Mouse (Mus musculus) heart, postnatal 0 days (tissue): ENCODE data around the gene Ubr3. TPM values are rescaled to one million over a fixed set of nuclear protein-coding genes. Genes with fewer than 3 reads are reported as not detected.
A peak's percentile ranks its signal among the peaks of the same experiment; 100 is the strongest.

ENCODE experiments used
- ATAC-seq: fragments of 200-750 bp; cut with Nextera tagmentation; 2 replicates; pipeline ENCODE4 v1.8.0; 2017; ENCODE audit warnings: low read depth, moderate number of reproducible peaks, moderate library complexity; ENCODE audit not compliant: insufficient read depth
- DNase-seq: peaks from one replicate; pipeline ENCODE4 v3.0.0-alpha.2; 2016; ENCODE audit warnings: low spot score
- H3K27ac ChIP-seq: fragments of 300-500 bp; sonication (generic); 2 replicates; pipeline ENCODE4 v1.5.1; 2014; ENCODE audit warnings: low read depth, mild to moderate bottlenecking
- H3K27me3 ChIP-seq: fragments of 300-500 bp; sonication (generic); 2 replicates; pipeline ENCODE4 v1.6.1; 2014; ENCODE audit warnings: low read length, mixed read lengths; ENCODE audit not compliant: control insufficient read depth, insufficient read depth
- H3K36me3 ChIP-seq: fragments of 300-500 bp; sonication (generic); replicated peaks from 2 replicates; pipeline ENCODE4 v1.6.1; 2014; ENCODE audit warnings: low read length, mixed read lengths; ENCODE audit not compliant: control insufficient read depth, insufficient read depth
- H3K4me1 ChIP-seq: fragments of 300-500 bp; sonication (generic); 2 replicates; pipeline ENCODE4 v1.6.1; 2014; ENCODE audit warnings: antibody characterized with exemption; ENCODE audit not compliant: control insufficient read depth, insufficient read depth
- H3K4me2 ChIP-seq: fragments of 300-500 bp; sonication (generic); 2 replicates; pipeline ENCODE4 v1.6.1; 2014; ENCODE audit warnings: low read depth, mild to moderate bottlenecking, low read length, moderate library complexity
- H3K4me3 ChIP-seq: fragments of 300-500 bp; sonication (generic); 2 replicates; pipeline ENCODE4 v1.5.1; 2014; ENCODE audit warnings: low read depth, low read length
- H3K9ac ChIP-seq: fragments of 300-500 bp; sonication (generic); replicated peaks from 2 replicates; pipeline ENCODE4 v1.6.1; 2014; ENCODE audit warnings: low read depth, low read length, mixed read lengths
- H3K9me3 ChIP-seq: fragments of 300-500 bp; sonication (generic); replicated peaks from 2 replicates; pipeline ENCODE4 v1.6.1; 2016; ENCODE audit warnings: low read length; ENCODE audit not compliant: control insufficient read depth
- CTCF ChIP-seq: IDR thresholded peaks from 2 replicates; pipeline ENCODE4 v1.5.1; 2016; ENCODE audit warnings: antibody characterized with exemption, control low read depth, low read depth
- EP300 ChIP-seq: IDR thresholded peaks from 2 replicates; pipeline ENCODE4 v1.6.1; 2016; ENCODE audit warnings: antibody characterized with exemption, low read depth
- WGBS: fragments of 180-500 bp; shearing (Covaris S2); extraction: QIAGEN DNeasy Blood & Tissue Kit; methylation state at CpG from one replicate; pipeline ENCODE4 v1.1.7; 2014; 5-methylcytosine and 5-hydroxymethylcytosine counted together
- polyA plus RNA-seq: library from polyadenylated mRNA; unstranded; fragments of >200 nt; fragmentation: Nextera tagmentation; extraction: Ambion mirVana; gene quantifications from 2 replicates; pipeline ENCODE4 v1.2.1, GENCODE M21; 2015
- total RNA-seq: library from RNA; depleted of rRNA; stranded (reverse); fragments of >200 nt; gene quantifications from 2 replicates; pipeline ENCODE4 v1.2.3, GENCODE M21; 2014; ENCODE audit warnings: low replicate concordance

Gene Ubr3
- total and polyA plus RNA-seq, 2 experiments from 2014 or later = 12.9 to 55.0 TPM

DNA sequence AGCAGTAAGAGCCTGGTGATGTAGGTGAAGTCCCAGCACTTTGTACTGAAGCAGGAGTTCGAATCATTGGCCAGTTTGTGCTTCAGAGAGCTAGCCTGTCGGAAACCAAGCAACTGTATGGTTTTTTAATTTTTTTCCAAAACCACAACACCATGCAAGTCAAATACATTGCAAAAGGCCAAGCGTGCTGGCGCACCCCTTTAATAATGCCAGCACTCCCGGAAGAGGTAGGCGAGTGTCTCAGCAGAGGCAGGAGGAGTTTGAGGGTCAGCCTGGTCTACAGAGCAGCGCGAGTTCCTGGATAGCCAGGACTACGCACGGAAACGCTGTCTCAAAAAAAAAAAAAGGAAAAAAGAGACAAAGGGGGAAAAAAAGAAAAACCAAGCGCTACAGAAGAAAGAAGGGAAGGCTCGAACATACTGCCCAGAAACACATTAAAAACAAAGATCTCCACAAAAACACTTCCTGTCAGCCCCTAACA lies 36.0 kb upstream of the Ubr3 start:
- no peak for DNase-seq
- H3K36me3 ChIP-seq = no peaks in the 10 kb centered on the region; the same call in 1 of the 2 replicates
- 9% methylated on average over 13 of the region's 13 CpGs for WGBS

GRCm38 (mm10) chr2:69861485-69862091 lies 35.5 kb upstream of the Ubr3 start, which contains the start of gene Ssb:
TSS of gene Ssb (plus strand) at chr2:69861562.
- H3K27ac ChIP-seq = peak within 1 kb of the TSS; percentile 90
- peaks cover 6% of the 10 kb centered on the region; the same call in 1 of the 2 replicates for H3K36me3 ChIP-seq
- H3K9me3 ChIP-seq = no peaks in the 10 kb centered on the region
- peak within 1 kb of the TSS; percentile 81 for H3K4me2 ChIP-seq
- ATAC-seq (peak; percentile 98), DNase-seq (peak; percentile 94)
- H3K27me3 ChIP-seq = no peaks in the 10 kb centered on the region
- H3K9ac ChIP-seq = peak within 1 kb of the TSS; percentile 98
- peaks cover 8% of the 10 kb centered on the region for H3K4me1 ChIP-seq
- TF ChIP-seq EP300 (no peak), CTCF (no peak)
- under 1% methylated on average over 58 of the region's 66 CpGs for WGBS
- H3K4me3 ChIP-seq = peak within 1 kb of the TSS; percentile 97

More for the DNA sequence above, 36.0 kb upstream of the Ubr3 start:
- TF ChIP-seq CTCF (no peak), EP300 (no peak)
- peak overlapping the region; percentile 90 for H3K27ac ChIP-seq
- H3K4me1 ChIP-seq = peaks cover 8% of the 10 kb centered on the region
- peak overlapping the region; percentile 97 for H3K4me3 ChIP-seq
- peak; percentile 29 for ATAC-seq
- H3K4me2 ChIP-seq = peak overlapping the region; percentile 81
- no peaks in the 10 kb centered on the region for H3K27me3 ChIP-seq
- H3K9me3 ChIP-seq = no peaks in the 10 kb centered on the region
- H3K9ac ChIP-seq = peak overlapping the region; percentile 98

DNA sequence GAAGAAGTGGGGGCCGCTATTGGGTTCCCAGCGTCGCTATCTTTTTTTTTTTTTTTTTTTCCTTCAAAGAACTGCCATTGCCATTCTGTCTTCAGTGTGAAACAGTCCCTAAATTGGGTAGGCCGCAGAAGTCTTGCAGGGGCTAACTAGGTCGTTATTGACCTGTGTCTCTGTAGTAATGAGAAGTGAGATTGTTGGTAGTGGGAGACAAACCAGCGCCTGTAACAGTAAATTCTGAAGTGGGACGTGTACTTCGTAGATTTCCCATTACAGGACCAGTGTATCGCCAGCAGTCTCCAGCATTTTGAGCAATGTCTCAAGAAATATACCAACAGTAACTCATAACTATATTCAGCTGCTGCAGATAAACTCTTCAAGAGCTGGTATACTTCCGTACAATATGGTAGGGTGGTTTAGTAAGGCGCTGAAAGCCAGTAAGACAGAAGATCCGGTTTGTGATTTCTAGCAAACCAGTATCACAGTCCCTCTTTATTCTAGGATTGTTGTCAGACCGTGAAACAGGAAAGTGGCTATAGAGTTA lies 34.9 kb upstream of the Ubr3 start:
- H3K9ac ChIP-seq = peak overlapping the region; percentile 98
- no peaks in the 10 kb centered on the region for H3K9me3 ChIP-seq
- H3K27ac ChIP-seq = peak overlapping the region; percentile 90
- peaks cover 7% of the 10 kb centered on the region; the same call in 1 of the 2 replicates for H3K36me3 ChIP-seq
- ATAC-seq (no peak), DNase-seq (no peak)
- 2% methylated on average over 13 of the region's 13 CpGs for WGBS
- H3K4me1 ChIP-seq = peaks cover 8% of the 10 kb centered on the region
- no peaks in the 10 kb centered on the region for H3K27me3 ChIP-seq
- H3K4me2 ChIP-seq = peak overlapping the region; percentile 81
- H3K4me3 ChIP-seq = peak overlapping the region; percentile 97
- TF ChIP-seq EP300 = no peak
- TF ChIP-seq CTCF = no peak

DNA sequence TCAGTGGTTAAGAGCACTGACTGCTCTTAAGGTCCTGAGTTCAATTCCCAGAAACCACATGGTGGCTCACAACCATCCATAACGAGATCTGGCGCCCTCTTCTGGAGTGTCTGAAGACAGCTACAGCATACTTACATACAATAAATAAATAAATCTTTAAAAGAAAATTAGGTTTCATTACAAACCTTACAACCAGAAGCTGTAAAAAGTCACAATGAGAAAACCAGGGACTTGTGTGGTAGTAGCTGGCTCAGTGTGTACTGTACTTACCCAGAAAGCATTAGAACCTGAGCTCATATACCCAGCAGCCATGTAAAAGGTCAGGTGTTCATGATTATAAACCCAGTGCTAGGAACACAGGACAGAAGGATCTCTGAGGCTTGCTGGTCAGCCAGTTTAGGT lies 13.1 kb upstream of the Ubr3 start:
- H3K4me1 ChIP-seq = peaks cover 7% of the 10 kb centered on the region
- no peak overlapping the region for H3K9ac ChIP-seq
- ATAC-seq = no peak
- H3K27me3 ChIP-seq = no peaks in the 10 kb centered on the region
- H3K36me3 ChIP-seq = 0 out of 2 replicates have a peak, but pooled peaks cover 7% of the 10 kb centered on the region
- WGBS = 50% methylated on average over 2 of the region's 2 CpGs
- no peaks in the 10 kb centered on the region for H3K9me3 ChIP-seq
- H3K4me3 ChIP-seq = no peak overlapping the region
- H3K27ac ChIP-seq = no peak overlapping the region
- TF ChIP-seq EP300 = no peak
- TF ChIP-seq CTCF = no peak
- H3K4me2 ChIP-seq = no peak overlapping the region
- DNase-seq = no peak

DNA sequence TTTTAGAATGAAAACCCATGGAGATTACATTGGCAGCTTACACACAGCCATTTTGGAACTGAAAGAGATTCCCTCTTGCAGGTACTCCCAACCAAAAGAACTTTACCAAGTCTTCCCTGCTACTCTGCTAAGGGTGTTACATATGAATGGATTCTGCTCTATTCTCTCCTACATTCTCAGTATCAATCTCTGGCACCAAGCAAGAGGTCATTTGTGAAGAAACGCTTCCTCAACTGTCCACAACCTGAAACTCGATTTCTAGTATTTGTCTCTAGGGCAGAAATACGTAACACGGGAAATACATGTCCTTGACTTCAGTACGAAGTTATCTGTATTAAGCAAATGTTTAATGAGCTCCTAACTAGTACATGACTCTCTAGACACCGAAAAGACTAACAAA lies 12.5 kb upstream of the Ubr3 start:
- 45% methylated on average over 6 of the region's 6 CpGs for WGBS
- H3K9ac ChIP-seq = peak overlapping the region; percentile 87
- peaks cover 7% of the 10 kb centered on the region for H3K4me1 ChIP-seq
- no peak overlapping the region for H3K27ac ChIP-seq
- H3K9me3 ChIP-seq = no peaks in the 10 kb centered on the region
- TF ChIP-seq EP300 (no peak), CTCF (no peak)
- peak overlapping the region; percentile 87 for H3K4me2 ChIP-seq
- ATAC-seq (no peak), DNase-seq (no peak)
- 0 out of 2 replicates have a peak, but pooled peaks cover 2% of the 10 kb centered on the region for H3K36me3 ChIP-seq
- no peaks in the 10 kb centered on the region for H3K27me3 ChIP-seq
- peak overlapping the region; percentile 82 for H3K4me3 ChIP-seq
